Mouse (Mus musculus): ENCODE measurements around the gene Ptger1. TPM values are rescaled to one million over a fixed set of nuclear protein-coding genes. Genes with fewer than 3 reads are reported as not detected.
A peak's percentile ranks its signal among the peaks of the same experiment; 100 is the strongest.

Gene Ptger1
- polyA plus RNA-seq, 1 experiment from 2014 or later: 0.43 TPM

GRCm38 (mm10) chr8:83625676-83626299 is 40.7 kb upstream of the Ptger1 start:
- no peaks in the 10 kb centered on the region for H3K36me3 ChIP-seq (ENCODE audit: control insufficient read depth, insufficient read depth)
- H3K4me1 ChIP-seq (ENCODE audit: control insufficient read depth, insufficient read depth, low read length): peaks cover 3% of the 10 kb centered on the region; the same call in 1 of the 2 replicates
- no peak overlapping the region for H3K27ac ChIP-seq (ENCODE audit: low read length)
- WGBS: 73% methylated on average over 6 of the region's 6 CpGs
- H3K4me2 ChIP-seq (ENCODE audit: low read depth, low read length): no peak overlapping the region
- H3K9ac ChIP-seq (ENCODE audit: low read length): no peak overlapping the region
- peaks cover 4% of the 10 kb centered on the region for H3K27me3 ChIP-seq (ENCODE audit: control insufficient read depth, insufficient read depth, low read length)
- no peak for ATAC-seq (replicated peaks; ENCODE audit: extremely low read depth, insufficient read depth, low FRiP score)
- no peaks in the 10 kb centered on the region for H3K9me3 ChIP-seq (replicated peaks; ENCODE audit: control insufficient read depth, low read length)
- no peak overlapping the region for H3K4me3 ChIP-seq (ENCODE audit: low read length)

DNA sequence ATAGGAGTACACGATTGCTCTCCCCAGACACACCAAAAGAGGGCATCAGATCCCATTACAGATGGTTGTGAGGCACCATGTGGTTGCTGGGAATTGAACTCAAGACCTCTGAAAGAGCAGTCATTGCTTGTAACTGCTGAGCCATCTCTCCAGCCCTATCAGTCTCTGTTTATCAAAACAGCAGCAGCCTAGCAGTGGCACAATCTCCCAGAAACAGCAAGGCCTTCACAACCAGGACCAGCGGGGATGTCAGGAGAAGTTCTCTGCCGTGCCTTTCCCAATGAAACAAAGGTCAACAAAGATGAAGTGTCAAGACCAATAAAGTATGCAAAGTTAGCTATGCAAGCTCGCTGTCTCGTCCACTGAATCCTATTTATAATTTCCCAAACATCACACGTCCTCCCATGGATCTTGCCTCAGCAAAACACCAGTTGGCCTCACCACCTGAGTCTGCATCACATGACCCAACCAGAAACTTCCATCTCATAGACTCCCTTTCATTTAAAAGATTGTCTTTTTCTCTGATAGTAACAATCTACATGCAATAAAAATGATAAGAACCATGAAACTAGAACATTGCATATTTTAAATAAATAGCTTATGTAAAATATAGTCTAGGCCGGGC is 34.3 kb upstream of the Ptger1 start:
- 79% methylated on average over 7 of the region's 7 CpGs for WGBS
- H3K9me3 ChIP-seq (replicated peaks; ENCODE audit: control insufficient read depth, low read length): peaks cover 7% of the 10 kb centered on the region; the same call in 1 of the 2 replicates
- no peaks in the 10 kb centered on the region for H3K4me1 ChIP-seq (ENCODE audit: control insufficient read depth, insufficient read depth, low read length)
- H3K4me2 ChIP-seq (ENCODE audit: low read depth, low read length): no peak overlapping the region
- no peak overlapping the region for H3K9ac ChIP-seq (ENCODE audit: low read length)
- ATAC-seq (replicated peaks; ENCODE audit: extremely low read depth, insufficient read depth, low FRiP score): no peak
- H3K4me3 ChIP-seq (ENCODE audit: low read length): no peak overlapping the region
- H3K27me3 ChIP-seq (ENCODE audit: control insufficient read depth, insufficient read depth, low read length): no peaks in the 10 kb centered on the region
- no peaks in the 10 kb centered on the region for H3K36me3 ChIP-seq (ENCODE audit: control insufficient read depth, insufficient read depth)
- no peak overlapping the region for H3K27ac ChIP-seq (ENCODE audit: low read length)

- H3K27me3 ChIP-seq (ENCODE audit: control insufficient read depth, insufficient read depth, low read length): no peaks in the 10 kb centered on the region; the same call in 1 of the 2 replicates
- no peaks in the 10 kb centered on the region for H3K36me3 ChIP-seq (ENCODE audit: control insufficient read depth, insufficient read depth)
- no peak overlapping the region for H3K4me3 ChIP-seq (ENCODE audit: low read length)
- WGBS: 62% methylated on average over 4 of the region's 4 CpGs
- no peak overlapping the region for H3K27ac ChIP-seq (ENCODE audit: low read length)
- peaks cover 7% of the 10 kb centered on the region; the same call in 1 of the 2 replicates for H3K9me3 ChIP-seq (replicated peaks; ENCODE audit: control insufficient read depth, low read length)
- no peak overlapping the region for H3K4me2 ChIP-seq (ENCODE audit: low read depth, low read length)
- no peaks in the 10 kb centered on the region for H3K4me1 ChIP-seq (ENCODE audit: control insufficient read depth, insufficient read depth, low read length)
- no peak for ATAC-seq (replicated peaks; ENCODE audit: extremely low read depth, insufficient read depth, low FRiP score)
- no peak overlapping the region for H3K9ac ChIP-seq (ENCODE audit: low read length)
Measured at GRCm38 (mm10) chr8:83638856-83639255, 27.6 kb upstream of the Ptger1 start.

DNA sequence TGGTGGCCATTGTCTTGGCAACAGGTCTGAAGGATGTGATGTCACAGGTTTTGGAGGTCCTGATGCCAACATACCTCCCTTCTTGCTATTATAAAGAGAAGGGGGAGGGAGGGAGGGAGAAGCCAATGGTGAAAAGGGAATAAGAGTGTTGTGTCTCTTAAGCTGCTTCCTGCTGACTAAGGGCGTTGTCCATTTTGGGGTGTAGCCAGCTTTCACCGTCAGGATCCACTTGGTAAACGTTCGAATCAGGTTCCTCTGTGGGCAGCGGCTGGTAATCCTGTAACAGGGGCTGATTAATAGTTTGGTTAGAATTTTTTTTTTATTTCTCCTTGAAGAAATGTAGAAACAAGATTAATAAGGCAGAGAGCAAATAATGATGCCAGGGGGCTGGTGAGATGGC is 26.8 kb upstream of the Ptger1 start:
- ATAC-seq (replicated peaks; ENCODE audit: extremely low read depth, insufficient read depth, low FRiP score): no peak
- Histone ChIP-seq H3K4me2 (ENCODE audit: low read depth, low read length) (no peak overlapping the region), H3K9me3 (replicated peaks; ENCODE audit: control insufficient read depth, low read length) (peaks cover 7% of the 10 kb centered on the region; the same call in 1 of the 2 replicates), H3K27ac (ENCODE audit: low read length) (no peak overlapping the region), H3K36me3 (ENCODE audit: control insufficient read depth, insufficient read depth) (no peaks in the 10 kb centered on the region), H3K4me3 (ENCODE audit: low read length) (no peak overlapping the region), H3K4me1 (ENCODE audit: control insufficient read depth, insufficient read depth, low read length) (no peaks in the 10 kb centered on the region), H3K27me3 (ENCODE audit: control insufficient read depth, insufficient read depth, low read length) (no peaks in the 10 kb centered on the region; the same call in 1 of the 2 replicates), H3K9ac (ENCODE audit: low read length) (no peak overlapping the region)
- WGBS: 69% methylated on average over 5 of the region's 5 CpGs

DNA sequence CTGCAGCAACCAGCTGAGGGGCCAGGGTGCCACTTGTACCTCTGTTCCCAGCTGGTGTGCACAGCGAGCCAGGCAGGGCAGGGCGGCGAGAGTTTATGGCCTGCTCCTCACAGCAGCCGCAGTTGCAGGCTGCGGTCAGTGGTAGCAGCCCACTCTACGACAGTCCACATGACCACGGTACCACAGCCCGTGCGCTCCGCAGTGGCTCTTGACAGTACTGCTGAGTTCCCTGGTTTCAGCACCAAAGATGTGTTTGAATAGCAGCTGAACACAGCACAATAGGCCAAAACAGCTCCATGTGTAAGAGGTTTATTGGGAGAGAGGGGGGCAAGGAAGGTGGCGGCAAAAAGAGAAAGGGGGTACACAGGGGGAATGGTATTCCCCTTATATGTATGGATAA is 19.0 kb upstream of the Ptger1 start:
- Histone ChIP-seq H3K27me3 (ENCODE audit: control insufficient read depth, insufficient read depth, low read length) (no peaks in the 10 kb centered on the region; the same call in 1 of the 2 replicates), H3K9me3 (replicated peaks; ENCODE audit: control insufficient read depth, low read length) (no peaks in the 10 kb centered on the region), H3K9ac (ENCODE audit: low read length) (no peak overlapping the region), H3K27ac (ENCODE audit: low read length) (no peak overlapping the region), H3K4me2 (ENCODE audit: low read depth, low read length) (no peak overlapping the region), H3K4me1 (ENCODE audit: control insufficient read depth, insufficient read depth, low read length) (peaks cover 5% of the 10 kb centered on the region), H3K36me3 (ENCODE audit: control insufficient read depth, insufficient read depth) (no peaks in the 10 kb centered on the region), H3K4me3 (ENCODE audit: low read length) (no peak overlapping the region)
- 94% methylated on average over 11 of the region's 11 CpGs for WGBS
- ATAC-seq (replicated peaks; ENCODE audit: extremely low read depth, insufficient read depth, low FRiP score): no peak

GRCm38 (mm10) chr8:83648031-83648430 is 18.4 kb upstream of the Ptger1 start:
- H3K36me3 ChIP-seq (ENCODE audit: control insufficient read depth, insufficient read depth): no peaks in the 10 kb centered on the region
- H3K4me3 ChIP-seq (ENCODE audit: low read length): no peak overlapping the region
- WGBS: 89% methylated on average over 4 of the region's 4 CpGs
- no peak overlapping the region for H3K27ac ChIP-seq (ENCODE audit: low read length)
- H3K27me3 ChIP-seq (ENCODE audit: control insufficient read depth, insufficient read depth, low read length): no peaks in the 10 kb centered on the region
- no peak for ATAC-seq (replicated peaks; ENCODE audit: extremely low read depth, insufficient read depth, low FRiP score)
- H3K9me3 ChIP-seq (replicated peaks; ENCODE audit: control insufficient read depth, low read length): no peaks in the 10 kb centered on the region
- H3K4me2 ChIP-seq (ENCODE audit: low read depth, low read length): no peak overlapping the region
- H3K9ac ChIP-seq (ENCODE audit: low read length): no peak overlapping the region
- H3K4me1 ChIP-seq (ENCODE audit: control insufficient read depth, insufficient read depth, low read length): peaks cover 5% of the 10 kb centered on the region

- Histone ChIP-seq H3K27me3 (ENCODE audit: control insufficient read depth, insufficient read depth, low read length) (no peaks in the 10 kb centered on the region), H3K4me2 (ENCODE audit: low read depth, low read length) (no peak overlapping the region), H3K9me3 (replicated peaks; ENCODE audit: control insufficient read depth, low read length) (no peaks in the 10 kb centered on the region), H3K4me3 (ENCODE audit: low read length) (no peak overlapping the region), H3K36me3 (ENCODE audit: control insufficient read depth, insufficient read depth) (no peaks in the 10 kb centered on the region), H3K9ac (ENCODE audit: low read length) (no peak overlapping the region), H3K27ac (ENCODE audit: low read length) (no peak overlapping the region), H3K4me1 (ENCODE audit: control insufficient read depth, insufficient read depth, low read length) (peaks cover 15% of the 10 kb centered on the region)
- 87% methylated on average over 6 of the region's 6 CpGs for WGBS
- ATAC-seq (replicated peaks; ENCODE audit: extremely low read depth, insufficient read depth, low FRiP score): no peak
Measured at GRCm38 (mm10) chr8:83649699-83650098, 16.8 kb upstream of the Ptger1 start.

DNA sequence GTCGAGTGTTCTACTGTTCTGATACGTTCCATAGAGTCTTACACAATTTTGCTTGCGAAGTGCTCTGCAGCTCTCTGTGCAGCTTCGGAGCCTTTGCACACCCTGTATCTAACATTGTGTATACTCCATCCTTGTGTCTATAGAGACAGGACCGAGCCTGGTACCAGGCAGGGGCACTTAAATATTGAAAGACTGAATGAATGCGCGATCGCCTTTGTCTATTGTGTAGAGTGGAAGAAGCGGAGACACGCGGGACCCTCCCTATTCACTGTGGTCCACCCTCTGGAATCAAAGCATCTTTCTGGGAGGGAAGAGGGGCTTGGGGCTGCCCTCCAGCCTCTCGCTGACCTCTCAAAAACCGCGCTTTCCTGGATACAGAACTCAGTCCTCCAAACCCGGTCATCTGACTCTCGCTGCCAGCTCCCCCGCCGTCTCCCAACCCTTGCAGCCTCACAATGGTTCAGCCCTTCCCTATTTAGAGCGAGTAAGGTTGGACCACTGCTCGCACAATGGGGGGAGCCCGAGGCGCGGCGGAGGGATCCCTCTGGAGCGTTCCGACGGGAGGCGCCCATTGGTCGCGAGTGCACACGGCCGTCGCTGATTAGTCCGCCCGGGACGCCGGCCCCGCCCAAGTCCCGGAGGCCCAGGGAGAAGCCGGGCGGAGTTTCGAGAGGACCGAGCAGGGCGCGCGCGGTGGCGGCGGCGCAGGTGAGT is 14.3 kb upstream of the Ptger1 start, which contains the start of gene Gipc1:
Gene Gipc1, plus strand, starts transcription at position 648 of the 714 bp plus-strand sequence.
- ATAC-seq (replicated peaks; ENCODE audit: extremely low read depth, insufficient read depth, low FRiP score): peak; percentile 94
- Histone ChIP-seq H3K27me3 (ENCODE audit: control insufficient read depth, insufficient read depth, low read length) (no peaks in the 10 kb centered on the region), H3K4me1 (ENCODE audit: control insufficient read depth, insufficient read depth, low read length) (peaks cover 20% of the 10 kb centered on the region), H3K36me3 (ENCODE audit: control insufficient read depth, insufficient read depth) (no peaks in the 10 kb centered on the region; the same call in 1 of the 2 replicates), H3K4me3 (ENCODE audit: low read length) (peak within 1 kb of the TSS; percentile 92), H3K9ac (ENCODE audit: low read length) (peak within 1 kb of the TSS; percentile 96), H3K4me2 (ENCODE audit: low read depth, low read length) (peak within 1 kb of the TSS; percentile 94), H3K27ac (ENCODE audit: low read length) (peak within 1 kb of the TSS; percentile 84), H3K9me3 (replicated peaks; ENCODE audit: control insufficient read depth, low read length) (no peaks in the 10 kb centered on the region)
- WGBS: 5% methylated on average over 50 of the region's 50 CpGs

All from heart, embryonic 16.5 days (tissue).